8 mouse cellular contexts compared by ENCODE assay signal in genomic region chr7:44697191-44697710, GRCm38 (mm10). TPM values are rescaled to one million over a fixed set of nuclear protein-coding genes. Genes with fewer than 3 reads are reported as not detected.
A peak's percentile ranks its signal among the peaks of the same experiment; 100 is the strongest.
DNase-seq lines count a peak whose midpoint lies in the region; ATAC-seq lines count a peak whose summit lies in the region.

No protein-coding gene starts in this region.

- no peaks in the 10 kb centered on the region for H3K9me3 ChIP-seq in heart, embryonic 15.5 days (replicated peaks)
- no peaks in the 10 kb centered on the region for H3K9me3 ChIP-seq in limb, embryonic 11.5 days (ENCODE audit: control insufficient read depth, low read length)
- H3K9me3 ChIP-seq in neural tube, embryonic 15.5 days (replicated peaks): no peaks in the 10 kb centered on the region

- H3K27ac ChIP-seq in heart, embryonic 15.5 days: peak overlapping the region; percentile 79
- no peak overlapping the region for H3K27ac ChIP-seq in limb, embryonic 11.5 days (replicated peaks; ENCODE audit: low read depth, low read length)
- no peak overlapping the region for H3K27ac ChIP-seq in neural tube, embryonic 15.5 days (replicated peaks)

- no peak overlapping the region for H3K4me3 ChIP-seq in heart, embryonic 15.5 days
- no peak overlapping the region for H3K4me3 ChIP-seq in limb, embryonic 11.5 days (ENCODE audit: low read depth, low read length)
- no peak overlapping the region for H3K4me3 ChIP-seq in neural tube, embryonic 15.5 days (replicated peaks)

- 7% methylated on average over 20 of the region's 20 CpGs for WGBS in heart, embryonic 15.5 days
- 15% methylated on average over 20 of the region's 20 CpGs for WGBS in limb, embryonic 11.5 days
- WGBS in neural tube, embryonic 15.5 days: 16% methylated on average over 20 of the region's 20 CpGs

- peak overlapping the region; percentile 29 for H3K4me2 ChIP-seq in heart, embryonic 15.5 days
- H3K4me2 ChIP-seq in limb, embryonic 11.5 days (ENCODE audit: low read depth, severe bottlenecking): no peak overlapping the region
- 0 out of 2 replicates have a peak overlapping the region, but pooled peaks have one; percentile 11 for H3K4me2 ChIP-seq in neural tube, embryonic 15.5 days

- DNase-seq in retina, postnatal 1 day: peak; percentile 85
- DNase-seq in retina, embryonic 14.5 days (ENCODE audit: low spot score): no peak
- peak; percentile 13 for DNase-seq in embryo, embryonic 11.5 days (ENCODE audit: low read depth, low spot score)
- peak; percentile 25 for DNase-seq in limb, embryonic 11.5 days (ENCODE audit: low spot score)
- no peak for DNase-seq in right cerebral cortex, postnatal 25 days
- no peak for DNase-seq in layer of hippocampus, postnatal 25 days (ENCODE audit: extremely low spot score in 1 of 2, low spot score in 1 of 2)

- 0 out of 2 replicates have a peak, but pooled peaks cover 2% of the 10 kb centered on the region for H3K27me3 ChIP-seq in heart, embryonic 15.5 days
- no peaks in the 10 kb centered on the region for H3K27me3 ChIP-seq in limb, embryonic 11.5 days (ENCODE audit: control insufficient read depth, insufficient read depth, low read length)
- H3K27me3 ChIP-seq in neural tube, embryonic 15.5 days (replicated peaks): no peaks in the 10 kb centered on the region

- no peak overlapping the region for H3K9ac ChIP-seq in heart, embryonic 15.5 days
- no peak overlapping the region for H3K9ac ChIP-seq in limb, embryonic 11.5 days (ENCODE audit: low read length)
- no peak overlapping the region for H3K9ac ChIP-seq in neural tube, embryonic 15.5 days (replicated peaks)

- peaks cover 15% of the 10 kb centered on the region for H3K4me1 ChIP-seq in heart, embryonic 15.5 days (replicated peaks)
- peaks cover 5% of the 10 kb centered on the region; the same call in 1 of the 2 replicates for H3K4me1 ChIP-seq in limb, embryonic 11.5 days (ENCODE audit: control insufficient read depth, insufficient read depth, low read length)
- peaks cover 10% of the 10 kb centered on the region for H3K4me1 ChIP-seq in neural tube, embryonic 15.5 days

- peak; percentile 70; the same call in 1 of the 2 replicates for ATAC-seq in heart, embryonic 15.5 days (replicated peaks; ENCODE audit: insufficient number of reproducible peaks, insufficient read depth, low FRiP score, low read depth)
- no peak for ATAC-seq in limb, embryonic 11.5 days (ENCODE audit: insufficient number of reproducible peaks, low FRiP score, low TSS enrichment, low read depth)
- no peak; the same call in 1 of the 2 replicates for ATAC-seq in neural tube, embryonic 15.5 days (ENCODE audit: low FRiP score)

- no peaks in the 10 kb centered on the region for H3K36me3 ChIP-seq in heart, embryonic 15.5 days
- H3K36me3 ChIP-seq in limb, embryonic 11.5 days (ENCODE audit: control insufficient read depth, insufficient read depth, low read length): no peaks in the 10 kb centered on the region
- H3K36me3 ChIP-seq in neural tube, embryonic 15.5 days: no peaks in the 10 kb centered on the region

RNA-seq across cellular contexts. Expression of gene Izumo2, which starts 11.3 kb away (rescaled TPM):
- not detected in 2 replicates for polyA plus RNA-seq in heart, embryonic 15.5 days (2015; fragmentation: Nextera tagmentation; extraction: Ambion mirVana)
- polyA plus RNA-seq in limb, embryonic 11.5 days (2014; fragmentation: Nextera tagmentation; extraction: Ambion mirVana): not detected in 2 replicates
- not detected in 2 replicates for polyA plus RNA-seq in neural tube, embryonic 15.5 days (2015; fragmentation: Nextera tagmentation; extraction: Ambion mirVana)
- total RNA-seq in layer of hippocampus, postnatal 25 days (2021): not detected

RNA-seq across cellular contexts. Expression of gene Myh14, which starts 26.6 kb away (rescaled TPM):
- polyA plus RNA-seq in heart, embryonic 15.5 days (2015; fragmentation: Nextera tagmentation; extraction: Ambion mirVana): 1.7 and 6.3 TPM in 2 replicates
- 1.9 and 2.1 TPM in 2 replicates for polyA plus RNA-seq in limb, embryonic 11.5 days (2014; fragmentation: Nextera tagmentation; extraction: Ambion mirVana)
- 4.8 and 6.0 TPM in 2 replicates for polyA plus RNA-seq in neural tube, embryonic 15.5 days (2015; fragmentation: Nextera tagmentation; extraction: Ambion mirVana)
- 10 to 100 TPM; 25.0 to 31.0 TPM for total RNA-seq in layer of hippocampus, postnatal 25 days (2021)

RNA-seq across cellular contexts. Expression of gene Vrk3, which starts 51.0 kb away (rescaled TPM):
- polyA plus RNA-seq in heart, embryonic 15.5 days (2015; fragmentation: Nextera tagmentation; extraction: Ambion mirVana): 32.7 and 34.0 TPM in 2 replicates
- 36.8 and 38.2 TPM in 2 replicates for polyA plus RNA-seq in limb, embryonic 11.5 days (2014; fragmentation: Nextera tagmentation; extraction: Ambion mirVana)
- polyA plus RNA-seq in neural tube, embryonic 15.5 days (2015; fragmentation: Nextera tagmentation; extraction: Ambion mirVana): 28.9 and 29.7 TPM in 2 replicates
- 10 to 100 TPM; 33.8 to 35.0 TPM for total RNA-seq in layer of hippocampus, postnatal 25 days (2021)

RNA-seq across cellular contexts. Expression of gene Zfp473, which starts 53.6 kb away (rescaled TPM):
- 0.47 and 0.58 TPM in 2 replicates for polyA plus RNA-seq in heart, embryonic 15.5 days (2015; fragmentation: Nextera tagmentation; extraction: Ambion mirVana)
- polyA plus RNA-seq in limb, embryonic 11.5 days (2014; fragmentation: Nextera tagmentation; extraction: Ambion mirVana): 3.2 and 3.8 TPM in 2 replicates
- polyA plus RNA-seq in neural tube, embryonic 15.5 days (2015; fragmentation: Nextera tagmentation; extraction: Ambion mirVana): 1.1 and 1.4 TPM in 2 replicates
- under 1 TPM; 0.31 to 0.37 TPM for total RNA-seq in layer of hippocampus, postnatal 25 days (2021)

Comparison
In these comparisons a context has a peak if more than half of its experiments do, and no peak if none do; other contexts are left out.
1. DNase-seq: peak in retina, postnatal 1 day (single experiment), embryo, embryonic 11.5 days (single experiment) and limb, embryonic 11.5 days (single experiment); none in retina, embryonic 14.5 days (single experiment), right cerebral cortex, postnatal 25 days (single experiment) and layer of hippocampus, postnatal 25 days (0 of 2).